7 mouse cellular contexts compared by ENCODE assay signal in the genomic region with DNA sequence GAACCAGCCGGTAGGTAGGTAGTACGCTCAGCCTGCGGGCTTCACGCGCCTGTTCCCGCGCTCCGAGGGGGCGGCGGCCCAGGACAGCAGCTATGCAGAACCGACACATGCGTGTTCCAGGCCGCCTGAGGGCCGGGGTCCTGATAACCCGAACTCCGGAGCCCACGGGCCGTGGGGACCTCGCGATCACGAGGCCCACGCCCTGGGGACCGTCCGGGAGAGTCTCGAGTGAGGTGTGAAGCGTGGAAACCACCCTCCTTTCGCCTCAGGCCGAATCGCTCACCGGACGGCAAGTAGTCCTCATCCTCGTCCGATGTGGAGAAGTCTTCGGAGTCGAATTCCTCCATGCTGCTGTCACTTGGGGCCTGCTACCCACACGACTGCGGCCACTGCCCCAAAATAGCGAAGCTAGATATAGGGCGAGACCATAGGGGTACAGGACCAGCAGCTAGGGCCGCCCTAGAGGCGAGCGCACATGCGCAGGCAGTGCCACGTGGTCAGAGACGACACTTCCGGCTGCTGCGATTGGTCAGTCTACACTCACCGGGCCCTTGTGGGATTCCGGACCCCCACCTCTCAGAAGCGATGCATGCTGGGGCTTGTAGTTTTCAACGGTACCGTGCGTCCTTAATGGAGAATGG. TPM values are rescaled to one million over a fixed set of nuclear protein-coding genes. Genes with fewer than 3 reads are reported as not detected.
DNase-seq lines count a peak whose midpoint lies in the region; ATAC-seq lines count a peak whose summit lies in the region.

A gene (minus strand): TSS at position 431 of the 641 bp plus-strand sequence.

- peaks cover 8% of the 10 kb centered on the region for H3K4me1 ChIP-seq in embryonic facial prominence, embryonic 12.5 days
- H3K4me1 ChIP-seq in limb, embryonic 11.5 days (ENCODE audit: control insufficient read depth, insufficient read depth, low read length), result no peaks in the 10 kb centered on the region
- peaks cover 7% of the 10 kb centered on the region; the same call in 1 of the 2 replicates for H3K4me1 ChIP-seq in midbrain, embryonic 14.5 days (ENCODE audit: control insufficient read depth, insufficient read depth, low read length)

- WGBS in embryonic facial prominence, embryonic 12.5 days, result under 1% methylated on average over 53 of the region's 53 CpGs
- WGBS in limb, embryonic 11.5 days, result under 1% methylated on average over 53 of the region's 53 CpGs
- under 1% methylated on average over 53 of the region's 53 CpGs for whole genome bisulfite sequencing in midbrain, embryonic 14.5 days

- H3K36me3 ChIP-seq in embryonic facial prominence, embryonic 12.5 days, result no peaks in the 10 kb centered on the region; the same call in 1 of the 2 replicates
- H3K36me3 ChIP-seq in limb, embryonic 11.5 days (ENCODE audit: control insufficient read depth, insufficient read depth, low read length), result no peaks in the 10 kb centered on the region
- H3K36me3 ChIP-seq in midbrain, embryonic 14.5 days (ENCODE audit: control insufficient read depth, insufficient read depth, low read length), result no peaks in the 10 kb centered on the region

- H3K9ac ChIP-seq in embryonic facial prominence, embryonic 12.5 days, result peak within 1 kb of the TSS; percentile 92
- H3K9ac ChIP-seq in limb, embryonic 11.5 days (ENCODE audit: low read length), result peak within 1 kb of the TSS; percentile 79
- H3K9ac ChIP-seq in midbrain, embryonic 14.5 days (replicated peaks; ENCODE audit: low read length), result peak within 1 kb of the TSS; percentile 77

- H3K4me2 ChIP-seq in embryonic facial prominence, embryonic 12.5 days (replicated peaks), result peak within 1 kb of the TSS; percentile 79
- H3K4me2 ChIP-seq in limb, embryonic 11.5 days (ENCODE audit: low read depth, severe bottlenecking), result peak within 1 kb of the TSS; percentile 79
- H3K4me2 ChIP-seq in midbrain, embryonic 14.5 days (ENCODE audit: low read length), result peak within 1 kb of the TSS; percentile 77

- peak; percentile 95 for DNase-seq in adrenal gland, postnatal 25 days
- peak; percentile 100 for DNase-seq in heart, adult 11 months
- DNase-seq in kidney, adult 18-20 months, result peak; percentile 95
- DNase-seq in limb, embryonic 11.5 days (ENCODE audit: low spot score), result peak; percentile 97
- peak; percentile 98 for DNase-seq in midbrain, embryonic 14.5 days
- DNase-seq in spleen, adult 18-20 months, result peak; percentile 92

- peak; percentile 100 for ATAC-seq in embryonic facial prominence, embryonic 12.5 days (ENCODE audit: insufficient number of reproducible peaks, insufficient read depth, low FRiP score, low TSS enrichment)
- ATAC-seq in limb, embryonic 11.5 days (ENCODE audit: insufficient number of reproducible peaks, low FRiP score, low TSS enrichment, low read depth), result peak; percentile 100
- peak; percentile 100 for ATAC-seq in midbrain, embryonic 14.5 days (ENCODE audit: low FRiP score, low TSS enrichment)

- H3K27ac ChIP-seq in embryonic facial prominence, embryonic 12.5 days, result peak within 1 kb of the TSS; percentile 42; the same call in 1 of the 2 replicates
- H3K27ac ChIP-seq in limb, embryonic 11.5 days (replicated peaks; ENCODE audit: low read depth, low read length), result no peak within 1 kb of the TSS
- H3K27ac ChIP-seq in midbrain, embryonic 14.5 days (replicated peaks; ENCODE audit: low read depth, low read length), result peak within 1 kb of the TSS; percentile 45; the same call in 1 of the 2 replicates

- no peaks in the 10 kb centered on the region for H3K9me3 ChIP-seq in embryonic facial prominence, embryonic 12.5 days
- no peaks in the 10 kb centered on the region for H3K9me3 ChIP-seq in limb, embryonic 11.5 days (ENCODE audit: control insufficient read depth, low read length)
- no peaks in the 10 kb centered on the region for H3K9me3 ChIP-seq in midbrain, embryonic 14.5 days (ENCODE audit: control insufficient read depth, low read length)

- no peaks in the 10 kb centered on the region for H3K27me3 ChIP-seq in embryonic facial prominence, embryonic 12.5 days
- no peaks in the 10 kb centered on the region for H3K27me3 ChIP-seq in limb, embryonic 11.5 days (ENCODE audit: control insufficient read depth, insufficient read depth, low read length)
- H3K27me3 ChIP-seq in midbrain, embryonic 14.5 days (ENCODE audit: control insufficient read depth, insufficient read depth, low read length), result no peaks in the 10 kb centered on the region

- H3K4me3 ChIP-seq in embryonic facial prominence, embryonic 12.5 days, result peak within 1 kb of the TSS; percentile 95
- peak within 1 kb of the TSS; percentile 96 for H3K4me3 ChIP-seq in limb, embryonic 11.5 days (ENCODE audit: low read depth, low read length)
- H3K4me3 ChIP-seq in midbrain, embryonic 14.5 days (replicated peaks; ENCODE audit: low read depth, low read length), result peak within 1 kb of the TSS; percentile 96

RNA-seq across cellular contexts. Expression of the gene that starts here (rescaled TPM):
- 80.4 and 85.9 TPM in 2 replicates for total RNA-seq in adrenal gland, postnatal 25 days (2021)
- polyA plus RNA-seq in embryonic facial prominence, embryonic 12.5 days (2016; fragmentation: Nextera tagmentation; extraction: Ambion mirVana), result 235 and 250 TPM in 2 replicates
- polyA plus RNA-seq in limb, embryonic 11.5 days (2014; fragmentation: Nextera tagmentation; extraction: Ambion mirVana), result 268 TPM in 2 replicates
- 167 and 184 TPM in 2 replicates for polyA plus RNA-seq in midbrain, embryonic 14.5 days (2014; fragmentation: Nextera tagmentation; extraction: Ambion mirVana)
